Mouse (Mus musculus) intestine, embryonic 15.5 days (tissue): ENCODE data around the gene Tmem201. TPM values are rescaled to one million over a fixed set of nuclear protein-coding genes. Genes with fewer than 3 reads are reported as not detected.
A peak's percentile ranks its signal among the peaks of the same experiment; 100 is the strongest.

Source experiments
- ATAC-seq: fragments of 200-750 bp; cut with Nextera tagmentation; 2 replicates; pipeline ENCODE4 v1.8.0; 2017; ENCODE audit warnings: moderate TSS enrichment, moderate library complexity
- H3K27ac ChIP-seq: fragments of 300-500 bp; sonication (generic); 2 replicates; pipeline ENCODE4 v1.5.1; 2015; ENCODE audit warnings: mild to moderate bottlenecking, inconsistent platforms
- H3K27me3 ChIP-seq: fragments of 300-500 bp; sonication (generic); replicated peaks from 2 replicates; pipeline ENCODE4 v1.6.1; 2015; ENCODE audit warnings: inconsistent platforms
- H3K36me3 ChIP-seq: fragments of 300-500 bp; sonication (generic); 2 replicates; pipeline ENCODE4 v1.6.1; 2015; ENCODE audit warnings: inconsistent platforms
- H3K4me1 ChIP-seq: fragments of 300-500 bp; sonication (generic); replicated peaks from 2 replicates; pipeline ENCODE4 v1.6.1; 2015; ENCODE audit warnings: inconsistent platforms
- H3K4me2 ChIP-seq: fragments of 300-500 bp; sonication (generic); replicated peaks from 2 replicates; pipeline ENCODE4 v1.6.1; 2015; ENCODE audit warnings: mild to moderate bottlenecking, inconsistent platforms
- H3K4me3 ChIP-seq: fragments of 300-500 bp; sonication (generic); replicated peaks from 2 replicates; pipeline ENCODE4 v1.5.1; 2015; ENCODE audit warnings: inconsistent platforms
- H3K9ac ChIP-seq: fragments of 300-500 bp; sonication (generic); 2 replicates; pipeline ENCODE4 v1.6.1; 2015; ENCODE audit warnings: inconsistent platforms
- H3K9me3 ChIP-seq: fragments of 300-500 bp; sonication (generic); 2 replicates; pipeline ENCODE4 v1.6.1; 2016; ENCODE audit warnings: inconsistent platforms
- WGBS: fragments of 180-500 bp; shearing (Covaris S2); methylation state at CpG from one replicate; pipeline ENCODE4 v1.1.7; 2015; 5-methylcytosine and 5-hydroxymethylcytosine counted together
- polyA plus RNA-seq: library from polyadenylated mRNA; unstranded; fragments of >200 nt; fragmentation: Nextera tagmentation; extraction: Ambion mirVana; gene quantifications from 2 replicates; pipeline ENCODE4 v1.2.1, GENCODE M21; 2015

Tmem201 gene
- polyA plus RNA-seq, 1 experiment from 2014 or later, result 23.3 TPM

DNA sequence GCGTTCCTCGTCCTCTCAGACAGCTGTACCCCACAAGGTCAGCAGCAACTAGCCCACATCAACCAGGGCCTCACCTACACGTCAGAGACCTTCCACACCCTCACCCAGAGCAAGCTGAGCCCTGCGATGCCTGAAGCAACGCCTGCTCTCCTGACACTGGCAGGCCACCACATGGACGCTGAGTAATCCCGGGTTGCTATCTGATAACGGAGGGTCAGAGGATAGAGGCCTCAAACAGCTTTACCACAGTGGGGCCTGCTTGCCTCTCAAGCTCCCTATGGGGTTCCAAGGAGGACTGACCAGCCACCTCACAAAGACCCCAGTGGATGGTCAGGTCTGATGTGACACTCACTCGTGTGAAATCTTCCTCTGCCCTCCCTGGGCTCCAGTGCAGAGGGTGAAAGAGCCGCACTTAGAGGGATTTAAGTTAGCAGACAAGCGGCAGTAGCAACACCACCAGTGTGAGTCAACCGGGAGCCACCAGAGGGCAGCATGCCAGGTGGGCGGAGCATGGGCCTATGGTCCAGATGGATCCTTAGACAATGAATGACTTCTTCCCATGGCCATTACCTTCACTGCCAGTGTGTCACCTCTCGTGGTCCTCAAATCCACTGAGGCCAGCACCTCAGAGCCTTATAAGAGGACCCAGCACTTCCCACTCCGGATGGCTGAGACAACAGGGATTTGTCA lies 12.0 kb downstream of the Tmem201 start:
- peaks cover 38% of the 10 kb centered on the region for H3K36me3 ChIP-seq
- no peak overlapping the region for H3K4me3 ChIP-seq
- no peak overlapping the region for H3K4me2 ChIP-seq
- no peaks in the 10 kb centered on the region for H3K9me3 ChIP-seq
- no peaks in the 10 kb centered on the region for H3K27me3 ChIP-seq
- 67% methylated on average over 15 of the region's 15 CpGs for WGBS
- no peak overlapping the region; the same call in 1 of the 2 replicates for H3K9ac ChIP-seq
- H3K27ac ChIP-seq, result no peak overlapping the region
- ATAC-seq, result 0 out of 2 replicates have a peak, but pooled peaks have one; percentile 16
- no peaks in the 10 kb centered on the region for H3K4me1 ChIP-seq

DNA sequence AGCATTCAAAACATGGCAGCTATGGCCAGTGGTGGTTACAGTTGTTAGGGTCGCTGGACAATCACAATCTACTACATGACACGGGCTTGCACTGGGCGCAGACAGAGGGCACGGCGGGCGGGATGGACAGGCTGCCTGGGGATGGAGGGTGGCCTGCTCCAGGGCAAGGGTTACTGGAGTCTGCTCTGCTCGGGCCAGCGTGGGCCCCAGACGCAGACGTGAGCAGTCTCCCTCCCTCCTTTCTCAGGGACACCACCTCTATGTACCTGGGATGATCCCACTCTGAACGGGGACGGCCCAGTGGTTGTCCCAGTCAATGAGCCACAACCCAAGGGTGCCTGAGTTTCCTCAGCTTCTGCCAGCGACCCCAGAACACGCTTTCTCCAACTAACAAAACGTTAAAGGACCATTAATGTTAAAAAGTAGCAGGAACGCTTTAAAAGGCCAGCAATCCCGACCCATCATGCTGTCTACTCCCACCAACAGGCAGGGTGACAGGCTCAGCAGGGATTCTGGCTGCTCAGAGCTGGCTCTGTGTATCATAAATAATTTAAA lies 12.9 kb downstream of the Tmem201 start:
- Histone ChIP-seq H3K4me2 (no peak overlapping the region), H3K27me3 (no peaks in the 10 kb centered on the region), H3K27ac (no peak overlapping the region), H3K4me3 (no peak overlapping the region), H3K4me1 (no peaks in the 10 kb centered on the region), H3K36me3 (peaks cover 43% of the 10 kb centered on the region), H3K9ac (no peak overlapping the region), H3K9me3 (no peaks in the 10 kb centered on the region)
- WGBS, result 88% methylated on average over 17 of the region's 17 CpGs
- no peak for ATAC-seq

DNA sequence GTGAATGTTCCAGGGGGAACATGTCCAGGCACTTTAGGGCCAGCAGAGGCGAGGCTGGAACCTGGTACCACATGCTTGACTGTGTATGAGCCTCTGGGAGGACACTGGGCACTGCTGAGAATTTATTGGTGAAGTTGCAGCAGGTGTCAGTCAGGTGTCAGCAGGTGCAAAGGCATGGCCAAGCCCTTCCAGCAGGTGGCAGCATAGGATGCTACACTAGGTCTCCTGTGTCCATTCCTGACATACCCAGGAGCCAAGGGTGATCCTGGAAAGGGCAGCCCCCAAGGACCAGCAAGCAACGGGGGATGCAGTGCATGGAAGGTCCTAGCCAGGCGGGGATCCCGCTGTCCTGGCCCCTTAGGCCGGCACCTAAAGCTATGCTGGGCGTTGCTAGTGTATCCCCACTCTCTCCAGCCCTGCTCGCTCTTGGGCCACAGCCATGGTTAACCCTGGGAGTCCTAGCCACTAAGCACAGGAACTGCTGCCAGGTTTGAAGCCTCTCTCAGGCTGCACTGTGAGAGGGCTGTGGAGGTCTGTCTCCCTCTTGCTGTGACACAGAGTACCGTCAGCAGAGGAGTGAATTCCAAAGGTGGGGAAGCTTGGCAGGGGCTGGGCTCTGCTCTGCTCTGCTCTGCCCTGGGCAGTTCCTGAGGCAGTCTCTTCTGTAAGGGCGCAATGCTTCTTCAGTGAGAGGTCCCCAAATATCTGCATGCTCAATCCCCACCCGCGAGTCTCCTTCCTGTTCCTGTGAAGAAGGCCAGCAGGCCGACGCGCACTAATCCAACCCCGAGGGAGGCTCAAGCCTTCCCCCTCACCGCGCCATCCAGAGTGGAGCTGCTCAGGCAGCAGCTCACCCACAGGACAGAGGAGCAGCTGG lies 13.8 kb downstream of the Tmem201 start:
- peak; percentile 54 for ATAC-seq
- no peak overlapping the region for H3K4me3 ChIP-seq
- H3K9me3 ChIP-seq, result no peaks in the 10 kb centered on the region
- no peak overlapping the region for H3K4me2 ChIP-seq
- no peaks in the 10 kb centered on the region for H3K4me1 ChIP-seq
- peaks cover 44% of the 10 kb centered on the region for H3K36me3 ChIP-seq
- no peak overlapping the region for H3K27ac ChIP-seq
- H3K9ac ChIP-seq, result no peak overlapping the region
- 74% methylated on average over 17 of the region's 17 CpGs for WGBS
- no peaks in the 10 kb centered on the region for H3K27me3 ChIP-seq

DNA sequence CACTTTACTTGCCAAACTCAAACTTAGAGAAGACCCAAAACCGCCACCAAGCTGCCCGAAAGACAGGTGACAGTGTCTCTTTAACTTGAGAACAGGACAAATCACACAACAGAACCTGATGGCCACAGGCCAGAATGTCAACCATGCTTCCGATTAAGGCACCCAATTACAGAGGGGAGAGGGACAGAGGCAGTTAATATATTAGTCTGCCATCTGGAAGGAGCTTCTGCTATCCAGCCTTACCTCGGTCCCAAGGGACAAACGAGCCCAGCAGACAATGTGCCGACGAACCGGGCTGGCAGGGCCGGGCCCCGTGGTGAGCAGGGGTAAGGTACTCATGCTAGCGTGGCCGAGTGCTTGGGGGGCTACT lies 14.8 kb downstream of the Tmem201 start:
- H3K4me2 ChIP-seq, result no peak overlapping the region
- H3K27ac ChIP-seq, result no peak overlapping the region
- H3K4me3 ChIP-seq, result no peak overlapping the region
- ATAC-seq, result no peak
- 87% methylated on average over 12 of the region's 12 CpGs for WGBS
- no peaks in the 10 kb centered on the region for H3K27me3 ChIP-seq
- no peak overlapping the region for H3K9ac ChIP-seq
- no peaks in the 10 kb centered on the region for H3K9me3 ChIP-seq
- H3K4me1 ChIP-seq, result no peaks in the 10 kb centered on the region
- H3K36me3 ChIP-seq, result peaks cover 50% of the 10 kb centered on the region

DNA sequence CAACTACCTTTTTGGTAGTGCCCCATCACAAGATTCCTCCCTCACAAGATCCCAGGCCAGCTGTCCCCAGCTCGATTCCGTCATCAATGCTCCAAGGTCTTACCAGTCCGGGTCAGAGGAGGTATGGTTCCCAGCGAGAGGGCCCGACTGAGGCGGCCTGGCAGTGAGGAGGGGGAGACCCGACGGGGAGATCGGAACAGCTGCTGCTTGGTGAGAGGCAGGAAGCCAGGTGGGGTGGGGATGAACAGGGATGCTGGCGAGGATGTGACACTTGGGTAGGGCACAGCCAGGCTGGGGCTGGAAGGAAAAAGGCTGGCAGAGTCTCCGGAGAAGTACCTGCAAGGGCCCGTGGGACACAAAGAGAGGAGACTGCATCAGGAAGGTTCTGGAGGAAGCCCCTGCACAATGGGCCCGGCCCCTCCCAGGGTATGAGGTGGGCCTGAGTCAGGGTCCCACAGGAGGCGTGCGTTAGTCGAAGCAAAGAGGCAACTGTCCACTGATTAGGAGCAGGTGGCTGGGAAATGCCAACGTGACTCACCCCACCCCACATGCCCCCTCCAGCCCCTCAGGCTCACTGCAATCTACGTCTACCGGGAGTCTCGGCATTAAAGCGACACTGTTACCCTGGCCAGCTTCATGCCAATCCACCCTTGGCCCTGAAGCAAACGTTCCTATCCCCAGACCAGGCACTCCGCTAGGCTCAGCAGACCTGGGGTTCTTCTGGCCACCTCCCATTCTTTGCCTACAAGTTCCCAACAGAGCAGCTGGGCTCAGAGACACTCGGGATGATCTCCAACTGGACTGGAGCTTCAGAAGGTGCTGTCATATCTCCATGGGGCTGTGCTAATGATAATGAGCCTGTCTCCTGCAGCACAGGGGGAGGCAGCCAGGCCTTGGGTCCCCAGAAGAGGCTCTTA lies 15.5 kb downstream of the Tmem201 start:
- WGBS, result 88% methylated on average over 24 of the region's 24 CpGs
- Histone ChIP-seq H3K9ac (no peak overlapping the region), H3K27ac (no peak overlapping the region), H3K4me1 (no peaks in the 10 kb centered on the region), H3K4me2 (no peak overlapping the region), H3K36me3 (peaks cover 53% of the 10 kb centered on the region), H3K27me3 (no peaks in the 10 kb centered on the region), H3K4me3 (no peak overlapping the region), H3K9me3 (no peaks in the 10 kb centered on the region)
- ATAC-seq, result no peak

DNA sequence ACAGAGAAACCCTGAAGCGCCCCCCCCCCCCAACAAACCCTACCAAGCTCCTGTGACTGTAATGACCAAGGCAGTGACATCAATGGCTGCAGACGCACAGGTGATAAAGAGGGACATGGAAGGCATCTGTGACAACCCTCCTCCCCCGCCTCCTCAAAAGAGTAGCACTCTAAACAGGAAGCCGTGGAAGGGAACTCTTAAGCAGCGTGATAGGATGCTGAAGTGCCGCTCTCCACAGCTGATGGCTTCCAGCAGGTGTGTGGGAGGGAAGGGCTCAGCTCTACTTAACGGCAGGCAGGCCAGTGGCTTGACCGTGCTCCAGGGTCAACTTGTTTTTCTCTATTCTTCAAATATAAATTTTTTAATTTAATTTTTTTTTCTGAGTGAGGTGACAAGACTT lies 16.7 kb downstream of the Tmem201 start:
- H3K36me3 ChIP-seq, result peaks cover 54% of the 10 kb centered on the region
- no peaks in the 10 kb centered on the region for H3K9me3 ChIP-seq
- no peaks in the 10 kb centered on the region for H3K4me1 ChIP-seq
- no peak overlapping the region for H3K4me2 ChIP-seq
- H3K27me3 ChIP-seq, result no peaks in the 10 kb centered on the region
- no peak for ATAC-seq
- H3K27ac ChIP-seq, result no peak overlapping the region
- 78% methylated on average over 8 of the region's 8 CpGs for WGBS
- no peak overlapping the region for H3K4me3 ChIP-seq
- H3K9ac ChIP-seq, result no peak overlapping the region

DNA sequence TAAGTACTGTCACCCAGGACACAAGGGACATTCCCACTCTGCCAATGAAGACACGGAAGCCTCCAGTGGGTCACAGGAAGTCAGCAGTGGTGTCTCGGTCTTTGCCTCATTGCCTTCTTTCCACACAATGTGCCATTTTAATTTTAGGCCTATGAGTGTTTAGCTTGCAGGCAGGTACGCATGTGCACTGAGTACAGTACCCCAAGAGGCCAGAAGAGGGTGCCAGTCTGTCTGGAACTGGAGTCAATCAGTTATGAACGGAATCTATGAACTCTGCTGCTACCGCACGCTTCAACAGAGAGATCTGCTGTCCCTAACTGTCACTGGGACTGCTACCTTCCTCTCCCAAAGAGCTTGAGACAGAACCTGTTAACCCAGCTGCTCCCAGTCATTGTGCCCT lies 18.2 kb downstream of the Tmem201 start:
- ATAC-seq, result no peak
- Histone ChIP-seq H3K36me3 (peaks cover 55% of the 10 kb centered on the region), H3K27ac (no peak overlapping the region), H3K9me3 (no peaks in the 10 kb centered on the region), H3K9ac (no peak overlapping the region), H3K27me3 (no peaks in the 10 kb centered on the region), H3K4me2 (no peak overlapping the region), H3K4me1 (no peaks in the 10 kb centered on the region), H3K4me3 (no peak overlapping the region)
- 85% methylated on average over 6 of the region's 6 CpGs for WGBS

DNA sequence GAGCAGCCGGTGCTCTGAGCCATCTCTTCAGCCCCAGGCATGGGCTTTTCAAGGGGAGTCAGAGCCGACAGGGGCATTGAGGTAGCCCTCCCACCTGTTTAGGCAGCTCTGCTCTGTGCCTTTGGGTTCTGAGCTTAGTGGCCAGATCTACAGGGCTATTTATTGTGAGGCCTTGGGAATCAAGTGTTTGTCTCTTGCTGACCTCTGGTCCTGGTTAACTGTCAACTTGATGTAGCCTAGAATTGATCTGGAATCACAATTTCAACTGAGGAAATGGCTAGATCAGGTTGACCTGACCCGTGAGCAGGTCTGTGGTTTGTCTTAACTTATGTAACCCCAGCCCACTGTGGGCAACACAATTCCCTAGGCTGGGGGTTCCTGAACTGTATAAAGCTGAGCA lies 23.3 kb downstream of the Tmem201 start:
- Histone ChIP-seq H3K4me1 (0 out of 2 replicates have a peak, but pooled peaks cover 14% of the 10 kb centered on the region), H3K27ac (no peak overlapping the region), H3K36me3 (peaks cover 36% of the 10 kb centered on the region), H3K4me2 (no peak overlapping the region), H3K9me3 (no peaks in the 10 kb centered on the region), H3K4me3 (no peak overlapping the region), H3K27me3 (no peaks in the 10 kb centered on the region), H3K9ac (no peak overlapping the region)
- no peak for ATAC-seq
- WGBS, result 83% methylated on average over 3 of the region's 3 CpGs

DNA sequence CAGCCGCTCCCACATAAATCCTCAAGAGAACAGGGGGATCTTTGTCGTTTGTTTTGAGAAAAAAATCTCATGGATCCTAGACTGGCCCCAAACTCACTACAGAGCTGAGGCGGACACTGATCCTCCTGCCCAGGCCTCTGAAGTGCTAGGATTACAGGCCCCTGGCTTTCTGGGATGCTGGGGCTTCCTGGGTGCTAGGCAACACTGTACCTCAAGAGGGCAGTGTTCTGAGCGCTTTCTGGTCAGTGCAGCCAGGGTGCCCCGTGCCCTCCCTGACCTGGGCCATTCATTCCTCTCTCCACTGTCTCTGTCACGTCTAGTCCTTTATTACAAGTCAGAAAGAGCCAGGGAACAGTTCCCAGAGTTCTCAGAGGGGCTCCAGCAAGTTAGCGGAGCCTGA lies 25.9 kb downstream of the Tmem201 start:
- Histone ChIP-seq H3K36me3 (peaks cover 15% of the 10 kb centered on the region), H3K9ac (no peak overlapping the region), H3K9me3 (no peaks in the 10 kb centered on the region), H3K4me3 (no peak overlapping the region), H3K27ac (no peak overlapping the region), H3K4me2 (no peak overlapping the region), H3K4me1 (0 out of 2 replicates have a peak, but pooled peaks cover 14% of the 10 kb centered on the region), H3K27me3 (no peaks in the 10 kb centered on the region)
- peak; percentile 52 for ATAC-seq
- WGBS, result 28% methylated on average over 7 of the region's 7 CpGs

DNA sequence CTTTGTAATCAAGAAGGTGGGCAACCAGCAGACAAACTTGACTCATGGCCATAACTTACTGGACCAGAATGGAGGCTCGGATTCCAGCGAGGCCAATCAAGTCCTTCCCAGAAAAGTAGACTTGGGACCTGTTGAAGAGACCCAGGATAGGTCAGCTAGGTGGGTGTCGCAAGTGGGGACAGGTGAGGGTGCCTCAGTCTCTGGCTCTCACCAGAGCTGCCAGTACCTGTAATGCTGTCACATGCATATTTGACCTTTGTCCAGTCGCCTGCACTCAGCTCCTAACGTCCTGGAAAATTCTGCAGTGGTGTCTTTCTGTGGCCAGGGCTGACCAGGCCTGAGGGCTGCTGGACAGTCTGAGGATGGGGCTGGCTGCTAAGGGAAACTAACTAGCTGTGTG lies 26.4 kb downstream of the Tmem201 start:
- peak overlapping the region; percentile 23; the same call in 1 of the 2 replicates for H3K9ac ChIP-seq
- no peak overlapping the region for H3K4me3 ChIP-seq
- peak; percentile 68 for ATAC-seq
- H3K27me3 ChIP-seq, result no peaks in the 10 kb centered on the region
- WGBS, result 77% methylated on average over 5 of the region's 5 CpGs
- H3K36me3 ChIP-seq, result peaks cover 10% of the 10 kb centered on the region
- 0 out of 2 replicates have a peak, but pooled peaks cover 14% of the 10 kb centered on the region for H3K4me1 ChIP-seq
- H3K4me2 ChIP-seq, result no peak overlapping the region
- H3K27ac ChIP-seq, result no peak overlapping the region
- H3K9me3 ChIP-seq, result no peaks in the 10 kb centered on the region

DNA sequence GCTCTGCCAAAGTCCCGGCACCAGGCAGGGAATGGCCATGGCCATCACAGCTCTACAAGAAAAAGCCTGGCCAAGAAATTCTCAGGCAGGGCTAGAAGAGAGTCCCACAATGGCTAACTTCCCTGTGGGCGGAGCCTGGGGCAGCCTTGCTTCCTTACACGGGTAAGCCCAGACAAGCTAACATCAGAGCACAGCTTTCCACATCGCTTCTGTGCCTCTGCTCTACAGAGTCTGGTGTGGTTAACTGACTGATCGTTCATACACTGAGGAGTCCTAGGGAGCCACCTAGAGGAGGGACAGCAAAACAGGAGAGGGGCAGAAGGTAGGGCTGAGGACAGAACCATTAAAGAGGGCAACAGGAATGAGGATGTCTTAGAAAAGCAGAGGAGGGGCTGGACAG lies 27.3 kb downstream of the Tmem201 start:
- Histone ChIP-seq H3K36me3 (0 out of 2 replicates have a peak, but pooled peaks cover 4% of the 10 kb centered on the region), H3K4me2 (no peak overlapping the region), H3K27ac (no peak overlapping the region), H3K9ac (no peak overlapping the region), H3K4me1 (0 out of 2 replicates have a peak, but pooled peaks cover 14% of the 10 kb centered on the region), H3K4me3 (no peak overlapping the region), H3K9me3 (no peaks in the 10 kb centered on the region), H3K27me3 (no peaks in the 10 kb centered on the region)
- 18% methylated on average over 5 of the region's 5 CpGs for WGBS
- ATAC-seq, result peak; percentile 65
